Mouse (Mus musculus) hindbrain, embryonic 12.5 days (tissue): ENCODE data around the gene Kcnh1. TPM values are rescaled to one million over a fixed set of nuclear protein-coding genes. Genes with fewer than 3 reads are reported as not detected.

Source experiments
- ATAC-seq: fragments of 200-750 bp; cut with Nextera tagmentation; 2 replicates; pipeline ENCODE4 v1.8.0; 2017; ENCODE audit warnings: moderate TSS enrichment; ENCODE audit not compliant: low FRiP score
- H3K27ac ChIP-seq: fragments of 300-500 bp; sonication (generic); 2 replicates; pipeline ENCODE4 v1.5.1; 2016; ENCODE audit warnings: mild to moderate bottlenecking
- H3K27me3 ChIP-seq: fragments of 300-500 bp; sonication (generic); 2 replicates; pipeline ENCODE4 v1.6.1; 2016; ENCODE audit warnings: mild to moderate bottlenecking
- H3K36me3 ChIP-seq: fragments of 300-500 bp; sonication (generic); 2 replicates; pipeline ENCODE4 v1.6.1; 2016; ENCODE audit warnings: mild to moderate bottlenecking
- H3K4me1 ChIP-seq: fragments of 300-500 bp; sonication (generic); 2 replicates; pipeline ENCODE4 v1.6.1; 2016
- H3K4me2 ChIP-seq: fragments of 300-500 bp; sonication (generic); replicated peaks from 2 replicates; pipeline ENCODE4 v1.6.1; 2016; ENCODE audit warnings: mild to moderate bottlenecking
- H3K4me3 ChIP-seq: fragments of 300-500 bp; sonication (generic); 2 replicates; pipeline ENCODE4 v1.5.1; 2016; ENCODE audit warnings: mild to moderate bottlenecking
- H3K9ac ChIP-seq: fragments of 300-500 bp; sonication (generic); 2 replicates; pipeline ENCODE4 v1.6.1; 2016; ENCODE audit warnings: mild to moderate bottlenecking, moderate library complexity
- H3K9me3 ChIP-seq: fragments of 300-500 bp; sonication (generic); replicated peaks from 2 replicates; pipeline ENCODE4 v1.6.1; 2016; ENCODE audit warnings: mild to moderate bottlenecking
- WGBS: fragments of 180-500 bp; shearing (Covaris S2); methylation state at CpG from one replicate; pipeline ENCODE4 v1.1.7; 2016; 5-methylcytosine and 5-hydroxymethylcytosine counted together
- polyA plus RNA-seq: library from polyadenylated mRNA; unstranded; fragments of >200 nt; fragmentation: Nextera tagmentation; extraction: Ambion mirVana; gene quantifications from 2 replicates; pipeline ENCODE4 v1.2.1, GENCODE M21; 2016

Gene Kcnh1
- polyA plus RNA-seq, 1 experiment from 2014 or later, result 0.87 TPM

DNA sequence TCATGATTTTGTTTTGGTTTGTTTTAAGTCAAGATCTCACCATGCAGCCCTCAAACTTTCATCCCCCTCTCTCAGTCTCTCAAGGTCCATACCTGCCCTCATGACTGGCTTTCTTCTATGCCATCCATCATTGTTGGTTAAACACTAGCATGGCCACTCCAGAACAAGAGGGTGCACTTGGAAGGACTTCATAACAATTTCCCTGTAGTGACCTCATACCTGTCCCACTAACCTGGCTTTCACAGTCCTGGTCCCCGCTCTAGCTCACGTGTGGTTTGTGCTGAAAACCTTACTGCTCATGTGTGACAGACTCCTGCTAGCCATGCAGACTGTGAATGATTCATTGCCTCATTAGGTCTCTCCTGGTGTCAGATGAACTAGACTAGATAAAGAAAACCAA is 244.9 kb downstream of the Kcnh1 start:
- Histone ChIP-seq H3K9ac (no peak overlapping the region), H3K27me3 (no peaks in the 10 kb centered on the region), H3K9me3 (no peaks in the 10 kb centered on the region), H3K27ac (no peak overlapping the region), H3K4me1 (no peaks in the 10 kb centered on the region), H3K36me3 (no peaks in the 10 kb centered on the region), H3K4me3 (no peak overlapping the region), H3K4me2 (no peak overlapping the region)
- WGBS, result 76% methylated on average over 2 of the region's 2 CpGs
- no peak for ATAC-seq

GRCm38 (mm10) chr1:192439151-192439837 is 248.7 kb downstream of the Kcnh1 start:
- Histone ChIP-seq H3K9me3 (no peaks in the 10 kb centered on the region), H3K36me3 (no peaks in the 10 kb centered on the region), H3K27me3 (no peaks in the 10 kb centered on the region), H3K4me1 (peaks cover 2% of the 10 kb centered on the region; the same call in 1 of the 2 replicates), H3K27ac (no peak overlapping the region), H3K4me2 (no peak overlapping the region), H3K9ac (no peak overlapping the region), H3K4me3 (no peak overlapping the region)
- ATAC-seq, result no peak
- WGBS, result 77% methylated on average over 6 of the region's 6 CpGs

DNA sequence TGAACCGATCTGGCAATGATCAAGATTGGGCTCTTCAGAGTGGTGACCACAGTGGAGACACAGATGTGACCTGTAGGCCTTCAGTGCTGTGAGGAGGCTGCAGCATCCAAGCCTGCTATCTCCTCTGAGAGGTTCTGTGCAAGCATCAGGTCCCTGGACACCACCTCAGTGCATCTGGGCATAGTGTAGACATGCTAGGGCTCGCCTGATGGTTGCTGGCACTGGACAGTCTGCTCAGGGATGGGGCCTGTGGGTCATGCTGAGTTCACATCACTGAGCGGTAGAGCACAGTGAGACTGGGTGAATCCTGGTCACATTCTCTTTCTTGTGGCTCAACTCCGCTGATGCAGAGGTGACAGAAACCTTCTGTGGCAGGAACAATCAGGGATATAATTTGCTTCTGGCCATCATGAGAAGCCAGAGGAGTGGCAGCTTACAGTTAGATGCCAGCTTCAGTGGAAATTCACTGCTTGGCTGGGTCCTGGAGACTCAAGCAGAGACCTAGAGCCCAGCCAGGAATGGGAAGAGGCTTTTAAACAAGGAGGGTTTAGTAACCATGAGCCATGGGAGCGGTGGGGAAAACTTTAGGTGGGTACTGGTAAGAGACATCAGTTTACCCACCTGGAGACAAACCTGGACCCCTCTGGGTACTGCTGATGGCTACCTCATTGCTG is 252.3 kb downstream of the Kcnh1 start:
- Histone ChIP-seq H3K36me3 (no peaks in the 10 kb centered on the region), H3K27me3 (no peaks in the 10 kb centered on the region), H3K4me2 (no peak overlapping the region), H3K4me3 (no peak overlapping the region), H3K9me3 (no peaks in the 10 kb centered on the region), H3K27ac (no peak overlapping the region), H3K4me1 (peaks cover 9% of the 10 kb centered on the region; the same call in 1 of the 2 replicates), H3K9ac (no peak overlapping the region)
- no peak for ATAC-seq
- WGBS, result 85% methylated on average over 5 of the region's 5 CpGs

GRCm38 (mm10) chr1:192443998-192444657 is 253.6 kb downstream of the Kcnh1 start:
- Histone ChIP-seq H3K4me2 (no peak overlapping the region), H3K9ac (no peak overlapping the region), H3K4me3 (no peak overlapping the region), H3K36me3 (no peaks in the 10 kb centered on the region), H3K27me3 (no peaks in the 10 kb centered on the region), H3K4me1 (peaks cover 9% of the 10 kb centered on the region; the same call in 1 of the 2 replicates), H3K9me3 (no peaks in the 10 kb centered on the region), H3K27ac (no peak overlapping the region)
- WGBS, result 79% methylated on average over 20 of the region's 20 CpGs
- no peak for ATAC-seq

GRCm38 (mm10) chr1:192444658-192445447 is 254.3 kb downstream of the Kcnh1 start:
- Histone ChIP-seq H3K4me2 (no peak overlapping the region), H3K9me3 (no peaks in the 10 kb centered on the region), H3K4me1 (peaks cover 9% of the 10 kb centered on the region; the same call in 1 of the 2 replicates), H3K4me3 (no peak overlapping the region), H3K27ac (no peak overlapping the region), H3K9ac (0 out of 2 replicates have a peak overlapping the region, but pooled peaks have one; percentile 8), H3K36me3 (no peaks in the 10 kb centered on the region), H3K27me3 (no peaks in the 10 kb centered on the region)
- peak; percentile 56; the same call in 1 of the 2 replicates for ATAC-seq
- WGBS, result 56% methylated on average over 7 of the region's 7 CpGs

GRCm38 (mm10) chr1:192446158-192446557 is 255.6 kb downstream of the Kcnh1 start:
- ATAC-seq, result no peak
- no peaks in the 10 kb centered on the region for H3K27me3 ChIP-seq
- H3K4me2 ChIP-seq, result no peak overlapping the region
- no peak overlapping the region for H3K27ac ChIP-seq
- H3K9me3 ChIP-seq, result no peaks in the 10 kb centered on the region
- no peaks in the 10 kb centered on the region for H3K36me3 ChIP-seq
- 69% methylated on average over 5 of the region's 5 CpGs for WGBS
- H3K4me3 ChIP-seq, result no peak overlapping the region
- peaks cover 9% of the 10 kb centered on the region; the same call in 1 of the 2 replicates for H3K4me1 ChIP-seq
- no peak overlapping the region for H3K9ac ChIP-seq

DNA sequence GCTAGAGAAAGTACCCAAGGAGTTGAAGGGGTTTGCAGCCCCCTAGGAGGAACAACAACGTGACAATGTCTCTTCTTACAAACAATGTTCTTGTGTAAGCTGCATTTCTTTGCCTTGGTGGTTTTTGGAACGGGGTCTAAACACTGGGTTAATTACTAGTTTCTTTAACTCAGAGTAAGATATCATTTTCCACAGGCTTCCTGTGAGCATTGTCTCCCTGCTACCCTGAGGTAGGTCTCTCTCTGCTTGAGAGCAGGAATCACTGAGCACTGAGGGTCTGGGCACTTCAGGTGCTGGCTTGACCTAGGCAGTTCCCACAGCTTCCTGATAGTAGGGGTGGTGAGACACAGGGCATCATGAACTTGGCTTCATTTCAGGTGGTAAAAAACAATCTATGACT is 257.1 kb downstream of the Kcnh1 start:
- H3K27ac ChIP-seq, result no peak overlapping the region
- no peaks in the 10 kb centered on the region for H3K27me3 ChIP-seq
- H3K9me3 ChIP-seq, result no peaks in the 10 kb centered on the region
- H3K9ac ChIP-seq, result no peak overlapping the region
- no peak for ATAC-seq
- no peak overlapping the region for H3K4me3 ChIP-seq
- H3K4me2 ChIP-seq, result no peak overlapping the region
- H3K36me3 ChIP-seq, result no peaks in the 10 kb centered on the region
- peaks cover 9% of the 10 kb centered on the region; the same call in 1 of the 2 replicates for H3K4me1 ChIP-seq
- 61% methylated on average over 2 of the region's 2 CpGs for WGBS

DNA sequence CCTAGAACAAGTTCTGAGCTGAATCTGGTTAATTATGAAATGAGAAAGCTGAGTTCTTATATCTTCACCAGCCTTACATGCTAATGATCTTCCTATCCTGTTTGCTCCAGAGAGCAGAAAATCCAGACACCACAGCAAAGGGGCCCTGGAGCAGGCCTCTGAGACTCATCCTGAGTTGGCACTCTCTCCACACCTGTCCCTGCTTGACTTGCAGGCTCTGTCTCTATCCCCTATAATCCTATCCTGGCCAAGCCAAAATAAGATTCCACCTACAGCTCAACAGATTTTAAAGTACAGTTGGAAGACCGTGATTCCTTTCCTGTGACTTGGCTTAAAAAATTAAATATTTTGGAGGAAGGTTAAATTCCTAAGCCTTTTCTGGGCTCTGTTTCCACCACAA is 257.9 kb downstream of the Kcnh1 start:
- no peak overlapping the region for H3K9ac ChIP-seq
- H3K4me1 ChIP-seq, result peaks cover 9% of the 10 kb centered on the region; the same call in 1 of the 2 replicates
- no peaks in the 10 kb centered on the region for H3K36me3 ChIP-seq
- H3K27ac ChIP-seq, result no peak overlapping the region
- no peak overlapping the region for H3K4me2 ChIP-seq
- no peak for ATAC-seq
- H3K9me3 ChIP-seq, result no peaks in the 10 kb centered on the region
- WGBS, result 75% methylated on average over 1 of the region's 1 CpGs
- H3K27me3 ChIP-seq, result no peaks in the 10 kb centered on the region
- H3K4me3 ChIP-seq, result no peak overlapping the region

- peaks cover 3% of the 10 kb centered on the region; the same call in 1 of the 2 replicates for H3K4me1 ChIP-seq
- no peak for ATAC-seq
- 70% methylated on average over 4 of the region's 4 CpGs for WGBS
- no peaks in the 10 kb centered on the region for H3K36me3 ChIP-seq
- no peak overlapping the region for H3K27ac ChIP-seq
- H3K9me3 ChIP-seq, result no peaks in the 10 kb centered on the region
- no peaks in the 10 kb centered on the region for H3K27me3 ChIP-seq
- no peak overlapping the region for H3K4me3 ChIP-seq
- no peak overlapping the region for H3K9ac ChIP-seq
- no peak overlapping the region for H3K4me2 ChIP-seq
These were observed 259.2 kb downstream of the Kcnh1 start for GRCm38 (mm10) chr1:192449572-192450351.

DNA sequence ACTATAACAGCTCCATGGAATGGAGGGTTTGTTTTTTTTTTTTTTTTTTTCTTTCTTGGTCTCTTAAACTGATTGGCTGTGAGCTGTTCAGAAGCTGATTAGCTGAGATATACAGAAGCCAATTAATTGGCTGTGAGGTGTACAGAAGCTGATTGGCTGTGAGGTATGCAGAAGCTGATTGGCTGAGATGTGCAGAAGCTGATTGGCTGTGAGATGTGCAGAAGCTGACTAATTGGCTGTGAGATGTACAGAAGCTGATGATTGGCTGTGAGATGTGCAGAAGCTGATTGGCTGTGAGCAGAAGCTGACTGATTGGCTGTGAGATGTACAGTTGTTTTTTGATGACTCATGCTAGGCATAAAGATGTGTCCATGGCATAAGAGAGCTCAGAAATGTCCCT is 259.9 kb downstream of the Kcnh1 start:
- Histone ChIP-seq H3K9me3 (no peaks in the 10 kb centered on the region), H3K9ac (no peak overlapping the region), H3K36me3 (no peaks in the 10 kb centered on the region), H3K4me2 (no peak overlapping the region), H3K27me3 (no peaks in the 10 kb centered on the region), H3K4me1 (no peaks in the 10 kb centered on the region), H3K27ac (no peak overlapping the region), H3K4me3 (no peak overlapping the region)
- ATAC-seq, result no peak

DNA sequence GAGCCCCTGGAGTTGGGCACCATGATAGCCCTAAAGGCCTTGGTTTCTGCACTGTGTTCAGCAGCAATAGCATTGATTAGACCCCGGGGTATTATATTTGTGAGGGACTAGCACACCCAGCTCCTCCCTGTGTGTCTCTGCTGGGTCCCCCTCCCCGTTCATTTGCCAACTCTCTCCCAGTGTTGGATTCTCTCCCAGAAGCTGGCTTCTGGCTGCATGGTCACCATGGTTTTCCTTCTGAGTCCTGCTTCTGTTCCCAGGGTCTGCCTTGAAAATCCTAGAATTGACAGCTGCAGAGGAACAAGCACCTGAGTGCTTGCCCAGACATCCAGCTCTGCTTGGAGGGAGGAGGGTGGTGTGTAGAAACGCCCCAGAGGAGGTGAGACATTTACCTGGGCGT is 261.1 kb downstream of the Kcnh1 start:
- Histone ChIP-seq H3K27ac (no peak overlapping the region), H3K36me3 (no peaks in the 10 kb centered on the region), H3K4me2 (no peak overlapping the region), H3K4me3 (no peak overlapping the region), H3K9ac (no peak overlapping the region), H3K27me3 (no peaks in the 10 kb centered on the region), H3K4me1 (no peaks in the 10 kb centered on the region; the same call in 1 of the 2 replicates), H3K9me3 (no peaks in the 10 kb centered on the region)
- no peak for ATAC-seq
- 81% methylated on average over 4 of the region's 4 CpGs for WGBS
